Mouse (Mus musculus): ENCODE data around the gene Morn1.

Morn1 gene

GRCm38 (mm10) chr4:155086108-155087024 is at the start of gene Morn1, which contains the start of gene Rer1:
TSS of gene Morn1 (plus strand) at chr4:155086577.
TSS of gene Rer1 (minus strand) at chr4:155086382.
- DNase-seq (ENCODE audit: low read depth, low spot score) = peak; percentile 100

- no peak for DNase-seq (ENCODE audit: low read depth, low spot score)
Measured at GRCm38 (mm10) chr4:155040197-155040596, 46.2 kb upstream of the Morn1 start.

DNA sequence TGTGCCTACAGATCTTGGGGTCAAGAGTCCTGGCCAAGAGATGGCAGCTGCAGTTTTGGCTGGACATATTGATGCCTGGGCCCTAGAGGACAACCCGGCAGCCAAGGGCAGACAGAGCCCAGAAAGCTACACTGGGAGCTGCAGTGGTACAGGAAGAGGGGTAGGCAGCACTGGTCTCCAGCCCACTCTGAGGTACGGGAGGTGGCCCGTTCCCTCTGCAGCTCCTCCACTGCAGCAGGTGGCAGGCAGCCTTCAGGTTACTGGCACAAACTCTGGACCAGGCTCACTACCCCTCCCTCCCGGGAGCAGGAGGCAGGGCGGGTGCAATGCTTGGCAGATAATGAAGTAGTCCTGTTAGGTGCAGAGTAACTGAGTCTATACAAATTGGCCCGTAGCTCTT is 45.7 kb upstream of the Morn1 start:
- no peak for DNase-seq (ENCODE audit: low read depth, low spot score)

GRCm38 (mm10) chr4:155042606-155043288 is 43.6 kb upstream of the Morn1 start:
- DNase-seq (ENCODE audit: low read depth, low spot score) = no peak

- no peak for DNase-seq (ENCODE audit: low read depth, low spot score)
Measured at GRCm38 (mm10) chr4:155043289-155043625, 43.1 kb upstream of the Morn1 start.

GRCm38 (mm10) chr4:155046636-155047035 is 39.7 kb upstream of the Morn1 start:
- no peak for DNase-seq (ENCODE audit: low read depth, low spot score)

GRCm38 (mm10) chr4:155050116-155050515 is 36.3 kb upstream of the Morn1 start:
- peak; percentile 71 for DNase-seq (ENCODE audit: low read depth, low spot score)

- no peak for DNase-seq (ENCODE audit: low read depth, low spot score)
Measured at GRCm38 (mm10) chr4:155056724-155057123, 29.7 kb upstream of the Morn1 start, which contains the start of gene Plch2. TSS of gene Plch2 (minus strand) at chr4:155056784.

- no peak for DNase-seq (ENCODE audit: low read depth, low spot score)
Measured at GRCm38 (mm10) chr4:155058325-155058724, 28.1 kb upstream of the Morn1 start.

GRCm38 (mm10) chr4:155063895-155064294 is 22.5 kb upstream of the Morn1 start:
- no peak for DNase-seq (ENCODE audit: low read depth, low spot score)

GRCm38 (mm10) chr4:155064474-155064873 is 21.9 kb upstream of the Morn1 start:
- peak; percentile 39 for DNase-seq (ENCODE audit: low read depth, low spot score)

- peak; percentile 90 for DNase-seq (ENCODE audit: low read depth, low spot score)
Measured at GRCm38 (mm10) chr4:155065970-155066833, 20.2 kb upstream of the Morn1 start.

DNA sequence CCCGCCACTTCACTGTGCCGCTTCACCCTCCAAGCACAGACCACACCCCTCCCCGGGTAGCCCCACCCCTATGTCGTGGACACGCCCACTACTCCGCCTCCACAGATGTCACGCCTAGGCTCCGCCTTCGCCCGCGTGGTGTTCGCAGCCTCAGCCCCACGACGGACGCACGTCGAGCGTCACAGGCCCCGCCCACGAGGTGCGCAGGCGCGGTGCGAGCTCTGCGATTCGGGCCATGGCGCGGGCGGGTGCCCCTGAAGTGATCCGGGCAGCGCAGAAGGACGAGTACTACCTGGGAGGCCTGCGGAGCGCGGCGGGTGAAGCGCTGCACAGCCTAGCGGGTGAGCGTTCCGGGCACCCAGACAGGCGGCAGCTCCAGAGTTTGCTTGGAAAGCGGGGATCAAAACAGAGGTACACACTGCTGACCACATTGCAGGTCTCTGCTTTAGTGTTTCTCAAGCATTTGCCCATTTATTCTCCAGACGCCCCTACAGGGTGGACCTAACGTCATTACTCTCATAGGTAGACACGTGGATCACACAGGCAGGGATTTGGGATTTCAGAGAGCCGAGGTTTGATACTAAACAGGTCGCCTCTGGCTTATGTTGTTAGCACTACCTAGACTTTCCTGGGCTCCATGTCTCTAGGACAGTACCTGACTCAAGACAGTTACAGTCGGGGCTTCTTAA is 19.4 kb upstream of the Morn1 start, which contains the start of gene Pex10:
Pex10 (plus strand) TSS at position 183 of the 689 bp plus-strand sequence.
- DNase-seq (ENCODE audit: low read depth, low spot score) = peak; percentile 100

- DNase-seq (ENCODE audit: low read depth, low spot score) = no peak
Measured at GRCm38 (mm10) chr4:155068357-155068972, 17.9 kb upstream of the Morn1 start.

GRCm38 (mm10) chr4:155069191-155069590 is 17.2 kb upstream of the Morn1 start:
- DNase-seq (ENCODE audit: low read depth, low spot score) = peak; percentile 49

DNA sequence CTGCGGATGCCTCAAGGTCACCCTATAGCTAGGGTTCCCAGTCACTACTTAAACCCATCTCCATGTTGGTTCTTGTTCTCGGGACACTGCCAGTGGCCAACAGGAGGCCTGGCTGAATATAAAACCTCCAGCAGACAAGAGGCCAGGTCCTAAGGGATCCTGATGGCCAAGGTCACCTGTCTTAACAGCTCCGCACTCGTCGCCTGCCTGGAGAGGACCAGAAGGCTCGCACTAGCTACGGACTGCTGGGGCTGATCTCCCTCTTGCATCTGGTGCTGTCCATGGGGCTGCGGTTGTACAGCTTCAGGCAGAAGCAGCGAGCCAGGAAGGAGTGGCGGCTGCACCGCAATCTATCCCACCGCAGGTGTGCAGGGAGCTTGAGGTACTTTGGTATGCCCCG is 16.2 kb upstream of the Morn1 start:
- DNase-seq (ENCODE audit: low read depth, low spot score) = no peak

- no peak for DNase-seq (ENCODE audit: low read depth, low spot score)
Measured at GRCm38 (mm10) chr4:155070921-155071320, 15.5 kb upstream of the Morn1 start.

DNA sequence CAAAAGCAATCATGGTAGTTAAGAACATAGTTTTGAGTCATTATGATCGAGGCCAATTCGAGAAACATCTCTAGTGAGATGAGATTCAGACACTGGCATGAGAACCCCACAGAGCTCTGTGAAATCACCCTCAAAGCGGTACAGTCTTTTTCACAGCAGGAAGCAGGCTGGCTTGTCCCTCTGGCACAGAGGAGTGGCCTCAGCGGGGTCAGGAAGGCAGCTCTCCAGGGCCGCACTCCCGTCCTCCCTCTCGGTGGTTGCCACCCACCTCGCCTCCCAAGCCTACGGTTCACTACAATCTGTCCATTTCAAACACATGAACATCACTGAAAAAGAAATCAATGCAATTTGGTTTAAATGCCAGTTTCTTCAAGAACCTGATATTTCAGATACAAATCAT is 12.0 kb upstream of the Morn1 start:
- DNase-seq (ENCODE audit: low read depth, low spot score) = no peak

- DNase-seq (ENCODE audit: low read depth, low spot score) = no peak
Measured at GRCm38 (mm10) chr4:155075137-155075536, 11.2 kb upstream of the Morn1 start.

- DNase-seq (ENCODE audit: low read depth, low spot score) = no peak
Measured at GRCm38 (mm10) chr4:155075813-155076212, 10.6 kb upstream of the Morn1 start.

DNA sequence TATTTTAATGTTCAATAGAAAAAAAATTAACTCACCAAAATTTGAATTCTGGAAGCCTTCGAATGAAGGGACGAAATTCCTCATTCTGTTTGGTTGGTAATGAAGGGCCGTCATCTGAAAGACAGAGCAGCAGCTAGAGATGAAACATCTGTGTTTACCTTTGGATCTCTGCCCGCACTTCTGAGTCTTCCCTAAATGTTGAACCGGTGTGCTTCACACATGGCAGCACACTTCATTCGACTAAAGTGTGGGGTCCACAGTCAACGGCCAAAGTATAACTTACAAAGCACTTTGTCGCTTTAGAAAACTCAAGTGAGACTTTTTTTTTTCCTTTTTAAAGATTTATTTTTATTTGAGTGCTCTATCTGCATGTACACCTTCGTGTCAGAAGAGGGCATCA is 9.7 kb upstream of the Morn1 start:
- DNase-seq (ENCODE audit: low read depth, low spot score) = no peak
